Mouse (Mus musculus) ES-Bruce4 (cell line): ENCODE measurements around the gene Bcl2a1b.
"Not testable (repeated sequence)": the region's sequence is repeated elsewhere in the genome, so short reads cannot be mapped to it uniquely, and the experiment has no call there.

ENCODE experiments used
- CTCF ChIP-seq: IDR thresholded peaks from one replicate; pipeline ENCODE4 v1.8.1; 2011; ENCODE audit warnings: low read depth, low read length
- EP300 ChIP-seq: IDR thresholded peaks from 2 replicates; pipeline ENCODE4 v1.6.1; 2011; ENCODE audit warnings: low read depth, low read length; ENCODE audit not compliant: insufficient read depth
- POLR2A ChIP-seq: IDR thresholded peaks from one replicate; pipeline ENCODE4 v1.8.1; 2011; ENCODE audit warnings: low read length; ENCODE audit not compliant: insufficient read depth

GRCm38 (mm10) chr9:89218174-89218573 is 19.2 kb downstream of the Bcl2a1b start:
- not testable (repeated sequence) for TF ChIP-seq CTCF, EP300, POLR2A
